Comparison of ENCODE assay signal across 9 mouse cellular contexts in genomic region chr4:106375857-106376256, GRCm38 (mm10). TPM values are rescaled to one million over a fixed set of nuclear protein-coding genes. Genes with fewer than 3 reads are reported as not detected.
DNase-seq lines count a peak whose midpoint lies in the region; ATAC-seq lines count a peak whose summit lies in the region.
"Had no signal": no experiment of that assay in that cellular context is flagged by ENCODE, and none has a peak within 500 bp of the region (broad histone marks: within the 10 kb centered on the region; RNA-seq: fewer than 3 reads in every experiment).

No protein-coding gene starts in this region.

- peaks cover 85% of the 10 kb centered on the region for H3K36me3 ChIP-seq in midbrain, embryonic 10.5 days
- peaks cover 22% of the 10 kb centered on the region for H3K36me3 ChIP-seq in midbrain, embryonic 16.5 days (ENCODE audit: control insufficient read depth, insufficient read depth, low read length)
- peaks cover 27% of the 10 kb centered on the region for H3K36me3 ChIP-seq in forebrain, embryonic 16.5 days (ENCODE audit: control insufficient read depth, insufficient read depth)

- peak; percentile 64 for DNase-seq in midbrain, embryonic 10.5 days (ENCODE audit: low spot score)
- DNase-seq in c-Kit-positive CD71-positive TER-119-negative erythroid progenitor cells, embryonic 14.5 days (ENCODE audit: low read depth): peak; percentile 79
- peak; percentile 89 for DNase-seq in induced T-regulatory cell, adult 2 months (ENCODE audit: low read depth)
- peak; percentile 70 to 83 for DNase-seq in left cerebral cortex, postnatal 36 days (ENCODE audit: low spot score in 2 of 2)
- peak; percentile 77 for DNase-seq in thymus, postnatal 0 days (ENCODE audit: low spot score)

- no peak overlapping the region for H3K4me3 ChIP-seq in midbrain, embryonic 10.5 days
- no peak overlapping the region for H3K4me3 ChIP-seq in midbrain, embryonic 16.5 days (ENCODE audit: low read depth, low read length)
- no peak overlapping the region for H3K4me3 ChIP-seq in forebrain, embryonic 16.5 days (replicated peaks; ENCODE audit: low read length)
- H3K4me3 ChIP-seq: erythroblast, embryonic 14.5 days had no signal

- intact Hi-C loops in left cerebral cortex, postnatal 36 days (cut with DNase I): loop anchor here (1.0 to 5.0 kb wide), 2 partner anchors 148 to 1224 kb away; no protein-coding TSS in a partner anchor

- no peak overlapping the region for H3K27ac ChIP-seq in midbrain, embryonic 10.5 days (replicated peaks)
- no peak overlapping the region for H3K27ac ChIP-seq in midbrain, embryonic 16.5 days (ENCODE audit: low read length)
- H3K27ac ChIP-seq in forebrain, embryonic 16.5 days (ENCODE audit: low read length): no peak overlapping the region

- 0 out of 2 replicates have a peak, but pooled peaks cover 6% of the 10 kb centered on the region for H3K4me1 ChIP-seq in midbrain, embryonic 10.5 days
- H3K4me1 ChIP-seq in midbrain, embryonic 16.5 days (ENCODE audit: control insufficient read depth, insufficient read depth, low read length): no peaks in the 10 kb centered on the region
- H3K4me1 ChIP-seq in forebrain, embryonic 16.5 days (replicated peaks; ENCODE audit: control insufficient read depth, insufficient read depth, low read length): no peaks in the 10 kb centered on the region

- H3K9me3 ChIP-seq in midbrain, embryonic 10.5 days (replicated peaks): no peaks in the 10 kb centered on the region
- no peaks in the 10 kb centered on the region for H3K9me3 ChIP-seq in midbrain, embryonic 16.5 days (replicated peaks; ENCODE audit: control insufficient read depth, low read length, poor library complexity, severe bottlenecking)
- H3K9me3 ChIP-seq in forebrain, embryonic 16.5 days (ENCODE audit: control insufficient read depth, low read length): no peaks in the 10 kb centered on the region

- ATAC-seq in midbrain, embryonic 16.5 days: no peak
- 0 out of 2 replicates have a peak, but pooled peaks have one; percentile 54 for ATAC-seq in forebrain, embryonic 16.5 days
- peak; percentile 60; the same call in 1 of the 2 replicates for ATAC-seq in neutrophil, adult 5-6 weeks (ENCODE audit: extremely low read depth, insufficient number of reproducible peaks, low FRiP score, poor library complexity, severe bottlenecking)

- no peak overlapping the region for H3K9ac ChIP-seq in midbrain, embryonic 16.5 days (ENCODE audit: low read depth, low read length)
- no peak overlapping the region for H3K9ac ChIP-seq in forebrain, embryonic 16.5 days (replicated peaks; ENCODE audit: low read depth, low read length)

- H3K4me2 ChIP-seq in midbrain, embryonic 16.5 days (ENCODE audit: low read length): no peak overlapping the region
- H3K4me2 ChIP-seq in forebrain, embryonic 16.5 days (ENCODE audit: low read length): no peak overlapping the region

- H3K27me3 ChIP-seq in midbrain, embryonic 10.5 days (ENCODE audit: low read depth, poor library complexity, severe bottlenecking): no peaks in the 10 kb centered on the region
- no peaks in the 10 kb centered on the region for H3K27me3 ChIP-seq in midbrain, embryonic 16.5 days (ENCODE audit: control insufficient read depth, insufficient read depth, low read depth, low read length)
- H3K27me3 ChIP-seq in forebrain, embryonic 16.5 days (replicated peaks; ENCODE audit: control insufficient read depth, insufficient read depth, low read length): no peaks in the 10 kb centered on the region

- WGBS in midbrain, embryonic 10.5 days: 40% methylated on average over 1 of the region's 1 CpGs
- WGBS in midbrain, embryonic 16.5 days: 50% methylated on average over 1 of the region's 1 CpGs
- 33% methylated on average over 1 of the region's 1 CpGs for WGBS in forebrain, embryonic 16.5 days

RNA-seq across cellular contexts. Expression of gene Usp24, which starts 59.8 kb away (rescaled TPM):
- 6.4 and 7.0 TPM in 2 replicates for polyA plus RNA-seq in midbrain, embryonic 10.5 days (2016; fragmentation: Nextera tagmentation; extraction: Ambion mirVana)
- 7.6 and 8.5 TPM in 2 replicates for polyA plus RNA-seq in midbrain, embryonic 16.5 days (2015; fragmentation: Nextera tagmentation; extraction: Ambion mirVana)
- 7.7 and 8.8 TPM in 2 replicates for polyA plus RNA-seq in forebrain, embryonic 16.5 days (2015; fragmentation: Nextera tagmentation; extraction: Ambion mirVana)
- total RNA-seq in left cerebral cortex, postnatal 36 days (2021): 10 to 100 TPM; 37.4 to 42.1 TPM
- total RNA-seq in neutrophil, adult 5-6 weeks (2017): 66.0 and 69.0 TPM in 2 replicates
- 10.9 and 15.3 TPM in 2 replicates for polyA plus RNA-seq in thymus, postnatal 0 days (2015; fragmentation: Nextera tagmentation; extraction: Ambion mirVana)
